Mouse (Mus musculus) kidney, embryonic 16.5 days (tissue): Measurements from ENCODE around the gene Olfr1277. TPM values are rescaled to one million over a fixed set of nuclear protein-coding genes. Genes with fewer than 3 reads are reported as not detected.

Experiments used
- ATAC-seq: fragments of 200-750 bp; cut with Nextera tagmentation; 2 replicates; pipeline ENCODE4 v1.8.0; 2017; ENCODE audit warnings: moderate TSS enrichment; ENCODE audit not compliant: low FRiP score, low TSS enrichment
- H3K27ac ChIP-seq: fragments of 300-500 bp; sonication (generic); 2 replicates; pipeline ENCODE4 v1.5.1; 2014; ENCODE audit warnings: low read length
- H3K27me3 ChIP-seq: fragments of 300-500 bp; sonication (generic); 2 replicates; pipeline ENCODE4 v1.6.1; 2014; ENCODE audit warnings: low read length, control low read depth, mixed read lengths; ENCODE audit not compliant: insufficient read depth
- H3K36me3 ChIP-seq: fragments of 300-500 bp; sonication (generic); 2 replicates; pipeline ENCODE4 v1.6.1; 2014; ENCODE audit warnings: low read length, control low read depth, mixed read lengths; ENCODE audit not compliant: insufficient read depth
- H3K4me1 ChIP-seq: fragments of 300-500 bp; sonication (generic); 2 replicates; pipeline ENCODE4 v1.6.1; 2014; ENCODE audit warnings: low read length, control low read depth, mixed read lengths; ENCODE audit not compliant: insufficient read depth
- H3K4me2 ChIP-seq: fragments of 300-500 bp; sonication (generic); replicated peaks from 2 replicates; pipeline ENCODE4 v1.6.1; 2014; ENCODE audit warnings: low read depth, low read length
- H3K4me3 ChIP-seq: fragments of 300-500 bp; sonication (generic); 2 replicates; pipeline ENCODE4 v1.5.1; 2014; ENCODE audit warnings: mild to moderate bottlenecking, low read length
- H3K9ac ChIP-seq: fragments of 300-500 bp; sonication (generic); replicated peaks from 2 replicates; pipeline ENCODE4 v1.6.1; 2014; ENCODE audit warnings: low read length
- H3K9me3 ChIP-seq: fragments of 300-500 bp; sonication (generic); 2 replicates; pipeline ENCODE4 v1.6.1; 2016; ENCODE audit warnings: low read length, control low read depth
- WGBS: fragments of 180-500 bp; shearing (Covaris S2); extraction: QIAGEN DNeasy Blood & Tissue Kit; methylation state at CpG from one replicate; pipeline ENCODE4 v1.1.7; 2014; 5-methylcytosine and 5-hydroxymethylcytosine counted together
- polyA plus RNA-seq: library from polyadenylated mRNA; unstranded; fragments of >200 nt; fragmentation: Nextera tagmentation; extraction: Ambion mirVana; gene quantifications from 2 replicates; pipeline ENCODE4 v1.2.1, GENCODE M21; 2015

Gene Olfr1277
- polyA plus RNA-seq = not detected in 2 replicates

GRCm38 (mm10) chr2:111274006-111274405 is at the start of gene Olfr1277:
TSS of gene Olfr1277 (minus strand) at chr2:111274106.
- H3K27ac ChIP-seq = no peak within 1 kb of the TSS
- H3K4me3 ChIP-seq = no peak within 1 kb of the TSS
- no peak for ATAC-seq
- 70% methylated on average over 2 of the region's 2 CpGs for WGBS
- H3K9ac ChIP-seq = no peak within 1 kb of the TSS
- no peak within 1 kb of the TSS for H3K4me2 ChIP-seq
- H3K4me1 ChIP-seq = no peaks in the 10 kb centered on the region
- H3K27me3 ChIP-seq = no peaks in the 10 kb centered on the region
- no peaks in the 10 kb centered on the region for H3K9me3 ChIP-seq
- no peaks in the 10 kb centered on the region for H3K36me3 ChIP-seq

GRCm38 (mm10) chr2:111313717-111314116 is 39.8 kb upstream of the Olfr1277 start, which contains the start of gene Olfr1280:
TSS of gene Olfr1280 (plus strand) at chr2:111314017.
- H3K9me3 ChIP-seq = no peaks in the 10 kb centered on the region
- no peak within 1 kb of the TSS for H3K4me3 ChIP-seq
- no peak for ATAC-seq
- no peaks in the 10 kb centered on the region for H3K27me3 ChIP-seq
- H3K27ac ChIP-seq = no peak within 1 kb of the TSS
- no peaks in the 10 kb centered on the region for H3K4me1 ChIP-seq
- H3K36me3 ChIP-seq = no peaks in the 10 kb centered on the region
- no peak within 1 kb of the TSS for H3K4me2 ChIP-seq
- H3K9ac ChIP-seq = no peak within 1 kb of the TSS

GRCm38 (mm10) chr2:111300374-111300773 is 26.5 kb upstream of the Olfr1277 start, which contains the start of gene Olfr1279:
TSS of gene Olfr1279 (plus strand) at chr2:111300635.
- no peak within 1 kb of the TSS for H3K27ac ChIP-seq
- no peak for ATAC-seq
- H3K4me1 ChIP-seq = no peaks in the 10 kb centered on the region
- no peak within 1 kb of the TSS for H3K4me2 ChIP-seq
- no peak within 1 kb of the TSS for H3K4me3 ChIP-seq
- no peaks in the 10 kb centered on the region for H3K27me3 ChIP-seq
- H3K9me3 ChIP-seq = no peaks in the 10 kb centered on the region
- H3K36me3 ChIP-seq = no peaks in the 10 kb centered on the region
- H3K9ac ChIP-seq = no peak within 1 kb of the TSS

- Histone ChIP-seq H3K27me3 (no peaks in the 10 kb centered on the region), H3K9me3 (no peaks in the 10 kb centered on the region), H3K27ac (no peak overlapping the region), H3K4me3 (no peak overlapping the region), H3K9ac (no peak overlapping the region), H3K4me2 (no peak overlapping the region), H3K36me3 (no peaks in the 10 kb centered on the region), H3K4me1 (no peaks in the 10 kb centered on the region)
- ATAC-seq = no peak
These were observed 24.6 kb upstream of the Olfr1277 start for GRCm38 (mm10) chr2:111298541-111298940.

GRCm38 (mm10) chr2:111289836-111290235 is 15.9 kb upstream of the Olfr1277 start, which contains the start of gene Olfr1278:
TSS of gene Olfr1278 (plus strand) at chr2:111290136.
- Histone ChIP-seq H3K9me3 (no peaks in the 10 kb centered on the region), H3K4me1 (no peaks in the 10 kb centered on the region), H3K36me3 (no peaks in the 10 kb centered on the region), H3K4me2 (no peak within 1 kb of the TSS), H3K27me3 (no peaks in the 10 kb centered on the region), H3K4me3 (no peak within 1 kb of the TSS), H3K9ac (no peak within 1 kb of the TSS), H3K27ac (no peak within 1 kb of the TSS)
- no peak for ATAC-seq

DNA sequence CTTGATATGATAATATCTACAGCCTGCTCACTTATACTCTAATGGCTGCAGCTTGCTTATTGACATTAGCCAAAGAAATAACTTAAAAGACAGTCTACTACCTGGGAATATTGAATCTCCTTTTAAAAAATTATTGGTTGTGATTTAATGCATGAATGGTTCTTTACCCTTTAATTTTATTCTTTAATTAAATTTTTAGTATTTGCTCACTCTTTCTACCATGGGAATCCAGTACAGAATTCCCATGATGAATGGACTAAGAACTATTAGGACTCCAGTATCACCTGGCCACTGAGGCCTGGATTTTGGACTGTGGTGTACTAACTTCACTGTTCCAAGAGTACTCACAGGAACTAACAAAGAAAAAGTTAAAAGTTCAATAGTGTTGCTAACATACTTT is 19.7 kb downstream of the Olfr1277 start, which contains the start of gene Olfr1276:
TSS of gene Olfr1276 (plus strand) at position 301 of the 400 bp plus-strand sequence.
- H3K4me1 ChIP-seq = no peaks in the 10 kb centered on the region
- no peaks in the 10 kb centered on the region for H3K36me3 ChIP-seq
- no peak within 1 kb of the TSS for H3K27ac ChIP-seq
- H3K4me2 ChIP-seq = no peak within 1 kb of the TSS
- H3K9me3 ChIP-seq = no peaks in the 10 kb centered on the region
- H3K9ac ChIP-seq = no peak within 1 kb of the TSS
- H3K27me3 ChIP-seq = no peaks in the 10 kb centered on the region
- H3K4me3 ChIP-seq = no peak within 1 kb of the TSS
- no peak for ATAC-seq

GRCm38 (mm10) chr2:111235186-111235585 is 38.7 kb downstream of the Olfr1277 start, which contains the start of gene Olfr1275:
TSS of gene Olfr1275 (minus strand) at chr2:111235286.
- Histone ChIP-seq H3K36me3 (no peaks in the 10 kb centered on the region), H3K4me3 (no peak within 1 kb of the TSS), H3K9me3 (no peaks in the 10 kb centered on the region), H3K27me3 (no peaks in the 10 kb centered on the region), H3K27ac (no peak within 1 kb of the TSS), H3K4me1 (no peaks in the 10 kb centered on the region), H3K4me2 (no peak within 1 kb of the TSS), H3K9ac (no peak within 1 kb of the TSS)
- 95% methylated on average over 1 of the region's 1 CpGs for WGBS
- no peak for ATAC-seq

DNA sequence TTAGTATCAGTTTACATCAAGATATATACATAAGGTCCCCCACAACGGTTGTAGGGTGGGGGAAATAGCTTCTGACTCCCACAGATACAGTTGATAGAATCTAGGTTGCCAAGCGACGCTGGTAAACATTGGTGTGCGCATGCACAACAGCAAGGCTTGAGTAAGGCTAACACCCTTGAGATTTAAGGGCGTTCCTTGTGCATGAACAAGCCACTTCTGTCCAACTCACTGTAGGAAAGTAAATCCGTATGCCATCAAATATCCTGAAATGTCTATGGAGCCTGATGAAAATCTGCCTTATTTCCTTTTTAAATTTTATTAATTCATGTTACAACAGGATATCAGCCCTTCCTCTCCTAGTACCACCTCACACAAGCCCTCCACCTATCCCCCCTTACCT is 44.4 kb downstream of the Olfr1277 start, which contains the start of gene 4930430A15Rik:
TSS of gene 4930430A15Rik (minus strand) at position 101 of the 400 bp plus-strand sequence.
- Histone ChIP-seq H3K4me2 (no peak within 1 kb of the TSS), H3K4me1 (no peaks in the 10 kb centered on the region), H3K4me3 (no peak within 1 kb of the TSS), H3K9ac (no peak within 1 kb of the TSS), H3K9me3 (no peaks in the 10 kb centered on the region), H3K27me3 (no peaks in the 10 kb centered on the region), H3K36me3 (no peaks in the 10 kb centered on the region), H3K27ac (no peak within 1 kb of the TSS)
- 83% methylated on average over 6 of the region's 6 CpGs for WGBS
- no peak for ATAC-seq

Other genes starting within 250 kb of the Olfr1277 start
- gene Gm13941, start 168.1 kb downstream of the Olfr1277 start, polyA plus RNA-seq = not detected in 2 replicates
- gene Gm15130, start 121.2 kb downstream of the Olfr1277 start, polyA plus RNA-seq = not detected in 2 replicates
- not detected in 2 replicates for gene 4930430A15Rik, start 44.5 kb downstream of the Olfr1277 start, polyA plus RNA-seq
- not detected in 2 replicates for gene Olfr1275, start 38.8 kb downstream of the Olfr1277 start, polyA plus RNA-seq
- gene Olfr1276, start 19.6 kb downstream of the Olfr1277 start, polyA plus RNA-seq = not detected in 2 replicates
- gene Olfr1278, start 16.0 kb upstream of the Olfr1277 start, polyA plus RNA-seq = not detected in 2 replicates
- not detected in 2 replicates for gene Olfr1279, start 26.5 kb upstream of the Olfr1277 start, polyA plus RNA-seq
- not detected in 2 replicates for gene Olfr1280, start 39.9 kb upstream of the Olfr1277 start, polyA plus RNA-seq
- gene Olfr1281, start 52.4 kb upstream of the Olfr1277 start, polyA plus RNA-seq = not detected in 2 replicates
- gene Olfr1282, start 62.0 kb upstream of the Olfr1277 start, polyA plus RNA-seq = not detected in 2 replicates
- not detected in 2 replicates for gene Olfr1283, start 92.7 kb upstream of the Olfr1277 start, polyA plus RNA-seq
- gene Olfr1284, start 101.4 kb upstream of the Olfr1277 start, polyA plus RNA-seq = not detected in 2 replicates
- gene Olfr1286, start 149.0 kb upstream of the Olfr1277 start, polyA plus RNA-seq = not detected in 2 replicates
- not detected in 2 replicates for gene Olfr1287, start 175.0 kb upstream of the Olfr1277 start, polyA plus RNA-seq
- not detected in 2 replicates for gene Olfr1288, start 200.0 kb upstream of the Olfr1277 start, polyA plus RNA-seq
- gene Olfr1289, start 206.7 kb upstream of the Olfr1277 start, polyA plus RNA-seq = not detected in 2 replicates
- gene Olfr1290, start 219.7 kb upstream of the Olfr1277 start, polyA plus RNA-seq = not detected in 2 replicates
- gene Olfr1291-ps1, start 223.1 kb upstream of the Olfr1277 start, polyA plus RNA-seq = not detected in 2 replicates